Mouse (Mus musculus): ENCODE data around the gene Trim47. TPM values are rescaled to one million over a fixed set of nuclear protein-coding genes. Genes with fewer than 3 reads are reported as not detected.
A peak's percentile ranks its signal among the peaks of the same experiment; 100 is the strongest.

Trim47 gene
- total RNA-seq, 2 experiments from 2014 or later = 43.3 to 49.7 TPM

DNA sequence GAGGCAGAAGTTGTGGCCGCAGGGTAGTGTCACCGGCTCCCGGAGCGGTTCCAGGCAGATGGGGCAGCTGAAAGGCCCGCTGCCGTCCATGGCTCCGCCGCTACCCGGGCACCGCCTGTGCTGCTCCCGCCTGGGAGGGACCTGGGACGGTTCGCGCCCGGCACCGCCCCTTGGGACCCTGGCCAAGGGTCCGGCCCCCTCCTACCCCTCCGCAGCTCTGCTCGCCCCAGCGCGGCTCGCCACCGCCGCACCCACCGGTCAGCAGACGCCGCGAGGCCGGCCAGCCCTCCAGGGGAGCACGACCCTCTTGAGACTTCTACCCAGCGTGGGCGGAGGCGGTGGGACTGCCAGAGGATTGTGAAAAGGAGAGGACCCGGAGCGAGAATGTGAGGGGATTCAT lies 16.9 kb downstream of the Trim47 start:
- intact Hi-C loops (cut with DNase I) = loop anchor here (1.0 to 2.0 kb wide), 2 partner anchors 21 to 23 kb away; partner anchors contain the start of gene Trim65
- DNase-seq = peak; percentile 89 to 91

DNA sequence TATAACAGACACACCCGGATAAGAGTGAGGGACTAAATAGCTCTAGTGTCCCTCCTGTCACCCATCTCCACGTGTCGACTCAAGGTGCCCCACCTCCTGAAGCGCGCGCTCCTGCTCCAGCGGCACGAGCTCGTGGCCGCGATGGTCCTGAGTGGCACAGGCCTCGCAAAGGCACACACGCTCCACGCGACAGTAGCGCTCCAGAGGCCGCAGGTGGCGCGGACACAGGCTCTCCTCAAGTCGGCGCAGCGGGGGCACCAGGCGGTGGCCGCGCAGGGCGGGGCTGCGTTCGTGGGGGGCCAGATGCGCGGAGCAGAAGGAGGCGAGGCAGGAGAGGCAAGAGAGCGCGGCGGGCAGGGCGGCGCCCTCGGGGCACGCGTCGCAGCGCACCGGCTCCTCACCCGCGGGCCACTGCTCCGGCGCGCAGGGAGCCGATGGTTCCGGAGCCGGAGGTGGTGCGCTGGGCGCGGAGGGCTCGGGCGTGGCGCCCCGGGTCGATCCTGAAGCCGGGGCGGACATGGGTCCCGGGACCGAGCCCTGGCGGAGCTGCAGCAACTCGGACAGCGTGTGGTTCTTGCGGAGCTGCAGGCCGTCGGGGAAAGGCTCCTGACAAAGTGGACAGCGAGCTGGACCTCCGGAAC lies 17.4 kb downstream of the Trim47 start:
- DNase-seq = peak; percentile 54 to 58
- intact Hi-C loops (cut with DNase I) = loop anchor here (1.0 to 2.0 kb wide), 2 partner anchors 21 to 22 kb away; partner anchors contain the start of gene Trim65

DNA sequence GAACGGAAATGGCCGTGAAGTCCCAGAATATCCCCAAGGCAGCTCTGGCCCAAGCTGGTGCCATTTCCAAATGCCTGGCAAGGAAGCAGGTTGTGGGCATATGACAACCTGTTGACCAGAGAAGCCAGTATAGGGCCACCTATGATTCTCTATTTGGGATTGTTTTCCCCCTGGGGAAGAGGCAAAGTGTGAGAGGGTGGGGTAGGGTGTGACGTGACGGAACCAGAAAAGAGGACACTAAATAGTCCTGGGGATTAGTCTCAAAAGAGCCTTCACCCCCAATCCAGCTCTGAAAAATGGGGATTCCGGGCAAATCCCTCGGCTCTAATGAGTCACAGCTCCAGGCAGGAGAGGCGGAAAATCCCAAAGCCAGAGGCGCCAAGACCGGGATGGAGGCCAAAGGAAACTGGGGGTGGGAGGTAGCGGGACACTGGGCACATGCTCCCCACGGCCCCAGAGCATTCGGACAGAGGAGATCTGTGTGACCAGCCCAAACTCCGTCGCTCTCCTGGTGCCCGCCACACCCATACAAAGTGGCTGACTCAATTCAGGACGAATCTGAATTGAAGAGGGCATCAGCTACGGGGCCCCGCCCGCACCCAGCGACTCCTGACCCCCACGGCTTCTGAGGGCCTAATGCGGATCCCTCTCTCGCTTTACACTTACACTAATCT lies 18.4 kb downstream of the Trim47 start:
- intact Hi-C loops (cut with DNase I) = no loop called here

DNA sequence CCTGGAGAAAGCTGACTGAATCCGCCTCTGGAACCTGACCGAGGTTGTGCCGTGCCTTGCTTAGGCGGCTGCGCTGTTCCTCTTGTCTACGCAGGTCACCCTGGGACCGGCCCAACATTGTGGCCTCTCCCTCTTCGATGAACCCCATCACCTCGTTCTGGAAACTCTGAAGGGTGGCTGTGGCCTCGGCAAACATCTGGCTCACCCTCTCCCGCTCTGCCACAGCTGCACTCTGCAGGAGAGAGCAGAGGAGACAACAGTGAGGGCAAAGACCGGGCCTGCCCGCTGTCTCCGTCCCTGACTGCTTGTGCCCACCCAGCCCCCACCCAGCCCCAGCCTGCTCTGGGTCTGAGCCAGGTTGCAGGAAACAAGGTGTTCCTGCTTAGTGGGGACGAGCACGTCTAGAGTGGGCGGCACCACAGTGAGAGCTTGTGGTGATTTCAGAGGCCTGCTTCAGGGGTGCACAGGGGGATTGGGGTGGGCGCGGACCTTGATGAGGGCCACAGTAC lies 19.2 kb downstream of the Trim47 start:
- intact Hi-C loops (cut with DNase I) = no loop called here
- no peak for DNase-seq

More for the DNA sequence above, 18.4 kb downstream of the Trim47 start:
- peak; percentile 85 to 87 for DNase-seq

DNA sequence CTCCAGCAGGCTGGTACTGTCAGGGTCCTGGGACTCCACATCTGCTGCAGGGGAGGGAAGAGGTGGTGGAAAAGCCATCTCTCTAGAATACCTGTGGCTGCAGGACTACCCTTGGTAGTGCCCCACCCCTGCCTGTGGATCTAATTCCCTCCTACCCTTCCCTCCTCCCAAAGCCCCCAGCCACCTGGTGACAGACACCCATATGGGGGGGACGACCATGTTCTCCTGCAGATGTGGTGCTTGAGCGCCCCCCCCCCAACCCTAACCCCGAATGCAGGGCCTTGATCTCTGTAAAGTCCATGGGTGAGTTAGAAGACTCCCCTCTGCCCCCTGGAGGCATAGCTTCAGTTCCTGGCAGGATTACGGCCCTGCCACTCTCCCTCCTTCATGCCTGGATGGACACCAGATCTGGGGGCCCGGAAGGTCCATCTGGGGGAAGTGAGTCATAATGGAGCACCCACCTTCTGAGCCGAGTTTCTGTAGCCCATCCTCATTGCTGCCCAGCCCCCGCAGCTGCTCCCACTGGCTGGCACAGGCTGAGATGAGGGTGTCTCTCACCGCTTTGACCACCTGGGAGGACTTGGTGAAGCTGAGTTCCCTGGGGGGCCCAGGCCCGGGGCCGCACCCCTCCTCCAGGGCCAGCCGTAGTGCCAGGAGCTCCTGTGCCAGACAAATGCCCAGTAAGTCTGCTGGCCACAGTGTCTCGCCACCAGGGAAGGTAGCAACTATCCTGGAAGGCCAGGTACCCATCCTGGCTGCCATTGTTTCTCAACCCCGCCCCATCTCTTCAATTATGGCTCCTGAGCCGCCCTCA lies 19.8 kb downstream of the Trim47 start:
- DNase-seq = peak; percentile 36 to 48

DNA sequence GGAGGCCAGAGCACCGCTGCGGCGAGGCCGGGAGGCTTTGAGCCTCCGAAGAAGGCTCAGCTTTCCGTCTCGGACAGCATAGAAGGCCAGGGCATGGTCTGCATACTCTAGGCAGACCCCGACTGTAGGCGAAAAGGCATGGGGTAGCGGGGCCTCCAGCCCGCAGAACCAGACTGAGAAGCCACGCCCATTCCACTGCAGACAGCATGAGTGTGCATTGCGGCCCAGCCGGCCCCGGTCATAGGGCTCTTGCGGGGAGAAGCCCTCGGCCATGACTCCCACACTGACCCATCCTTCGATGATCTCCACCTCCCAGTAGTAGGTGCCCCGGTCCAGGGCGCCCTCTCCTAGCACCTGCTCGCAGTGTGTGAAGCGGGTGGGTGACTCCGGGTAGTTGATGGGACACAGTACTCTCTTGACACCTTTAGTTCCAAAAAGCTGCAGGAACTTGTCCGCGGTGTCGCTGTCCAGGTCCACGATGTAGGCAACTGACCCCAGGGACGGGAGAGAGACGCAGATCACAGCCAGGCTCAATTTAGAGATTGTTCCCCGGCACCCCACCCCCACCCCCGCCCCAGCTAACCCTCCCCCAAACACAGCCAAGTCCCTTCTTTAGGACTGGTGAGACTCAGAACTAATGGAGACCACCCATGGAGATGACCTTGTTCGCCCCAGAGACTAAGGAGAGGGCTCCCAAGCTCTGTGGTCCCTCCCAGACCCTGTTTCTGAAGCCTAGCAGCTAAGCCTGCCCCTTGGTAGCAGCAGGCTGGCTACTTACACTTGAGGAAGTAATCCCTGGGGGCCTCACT lies 20.7 kb downstream of the Trim47 start:
- intact Hi-C loops (cut with DNase I) = no loop called here
- no peak for DNase-seq

More for the DNA sequence above, 19.8 kb downstream of the Trim47 start:
- intact Hi-C loops (cut with DNase I) = no loop called here

DNA sequence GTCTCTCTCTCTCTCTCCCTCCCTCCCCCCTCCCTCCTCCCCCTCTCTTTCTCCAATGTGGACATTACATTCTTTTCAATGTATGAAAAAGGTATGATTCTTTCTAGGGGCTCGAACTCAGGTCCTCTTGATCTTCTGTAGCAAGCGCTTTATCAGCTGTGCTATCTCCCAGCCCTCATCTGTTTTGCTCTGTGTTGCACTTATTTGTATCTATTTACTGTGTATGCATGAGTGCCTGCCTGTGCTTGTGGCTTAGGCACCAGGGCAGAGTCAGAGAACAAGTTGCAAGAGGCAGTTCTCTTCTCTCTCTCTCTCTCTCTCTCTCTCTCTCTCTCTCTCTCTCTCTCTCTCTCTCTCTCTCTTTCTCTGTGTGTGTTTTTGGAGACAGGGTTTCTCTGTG lies 21.9 kb downstream of the Trim47 start:
- DNase-seq = no peak
- intact Hi-C loops (cut with DNase I) = no loop called here

DNA sequence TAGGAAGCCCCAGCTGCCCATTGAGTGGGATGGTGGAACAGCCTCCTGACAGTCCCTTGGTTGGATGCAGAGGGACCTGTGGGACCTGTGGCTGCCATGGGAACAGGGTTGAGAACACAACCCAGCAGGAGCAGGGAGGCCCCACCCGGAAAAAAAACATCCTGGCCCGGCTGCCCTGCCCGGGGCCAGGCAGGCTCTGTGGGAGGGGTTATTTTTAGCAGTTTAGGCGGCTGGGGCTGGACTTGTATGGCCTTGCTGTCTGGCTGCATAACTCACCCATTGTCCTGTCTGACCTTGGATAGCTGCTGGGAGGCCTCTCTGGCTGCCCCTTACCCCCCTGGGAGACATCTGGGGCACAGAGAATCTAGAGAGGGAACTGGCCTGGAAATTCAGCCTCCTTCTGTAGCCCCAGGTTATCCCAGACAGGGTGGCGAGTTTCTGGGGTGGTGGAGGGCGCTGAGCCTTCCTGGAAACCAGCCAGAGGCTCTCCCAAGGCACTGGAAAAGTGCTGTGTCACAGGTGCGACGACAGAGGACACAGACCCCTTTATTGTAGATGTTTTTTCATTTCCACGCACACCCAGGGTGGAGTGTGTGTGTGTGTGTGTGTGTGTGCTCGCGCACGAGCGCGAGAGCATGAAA lies 22.9 kb downstream of the Trim47 start:
- DNase-seq = peak; percentile 83 to 86
- intact Hi-C loops (cut with DNase I) = no loop called here

DNA sequence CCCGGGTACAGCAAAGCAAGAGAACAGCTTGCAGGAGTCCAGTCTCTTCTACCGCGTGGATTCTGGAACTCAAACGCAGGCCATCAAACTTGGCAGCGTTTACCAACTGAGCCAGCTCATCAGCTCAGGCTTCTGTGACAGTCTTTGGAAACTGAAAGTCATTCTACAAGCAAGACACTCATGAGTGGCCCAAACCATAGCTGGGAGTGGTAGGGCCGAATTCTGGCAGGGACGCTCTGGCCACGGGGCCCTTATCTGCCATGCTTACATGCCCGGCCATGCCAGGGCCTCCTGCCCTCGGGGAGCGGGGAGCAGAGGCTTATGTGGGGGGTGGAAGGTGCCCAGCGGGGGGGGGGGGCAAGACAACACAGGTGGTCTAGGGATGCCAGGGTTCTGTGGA lies 23.4 kb downstream of the Trim47 start:
- DNase-seq = peak; percentile 45 to 54
- intact Hi-C loops (cut with DNase I) = no loop called here

DNA sequence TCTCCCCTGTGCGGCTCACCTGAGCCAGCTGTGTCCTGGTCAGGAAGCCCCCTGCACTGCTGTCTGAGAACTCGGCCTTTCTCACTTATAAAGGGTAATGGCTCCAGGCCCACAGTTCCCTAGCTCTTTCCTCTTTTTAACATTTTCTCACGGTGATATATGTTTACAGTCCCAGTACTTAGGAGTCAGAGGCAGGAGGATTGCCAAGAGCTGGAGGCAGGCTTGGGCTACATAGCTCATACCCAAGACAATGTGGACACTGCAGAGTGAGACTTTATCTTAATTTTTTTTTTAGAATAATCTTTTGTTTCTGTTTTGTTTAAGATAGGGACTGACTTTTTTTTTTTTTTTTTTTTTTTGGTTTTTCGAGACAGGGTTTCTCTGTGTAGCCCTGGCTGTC lies 24.5 kb downstream of the Trim47 start:
- peak; percentile 56 to 62 for DNase-seq
- intact Hi-C loops (cut with DNase I) = no loop called here

DNA sequence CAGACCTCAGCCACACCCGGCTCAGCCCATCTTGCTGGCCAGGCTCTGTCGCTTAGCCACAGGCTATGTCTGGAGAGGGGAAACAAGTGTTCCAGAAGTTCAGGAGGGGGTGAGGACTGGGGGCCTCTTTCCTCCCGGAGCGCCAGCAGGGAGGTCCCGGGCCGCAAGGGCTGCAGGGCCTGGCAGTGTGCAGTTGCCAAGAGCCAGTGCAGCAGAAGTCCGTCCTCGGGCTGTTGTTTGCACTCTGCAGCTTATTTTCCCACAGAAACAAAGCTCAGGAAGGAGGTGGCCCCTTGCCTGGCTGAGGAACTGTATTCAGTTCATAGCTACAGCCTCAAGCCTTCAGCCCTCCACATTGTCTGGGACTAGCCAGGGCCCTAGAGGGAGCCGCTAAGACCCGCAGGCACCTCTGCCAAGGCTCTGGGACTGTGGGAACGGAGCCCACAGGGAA lies 25.1 kb downstream of the Trim47 start:
- peak; percentile 79 to 81 for DNase-seq
- intact Hi-C loops (cut with DNase I) = no loop called here

DNA sequence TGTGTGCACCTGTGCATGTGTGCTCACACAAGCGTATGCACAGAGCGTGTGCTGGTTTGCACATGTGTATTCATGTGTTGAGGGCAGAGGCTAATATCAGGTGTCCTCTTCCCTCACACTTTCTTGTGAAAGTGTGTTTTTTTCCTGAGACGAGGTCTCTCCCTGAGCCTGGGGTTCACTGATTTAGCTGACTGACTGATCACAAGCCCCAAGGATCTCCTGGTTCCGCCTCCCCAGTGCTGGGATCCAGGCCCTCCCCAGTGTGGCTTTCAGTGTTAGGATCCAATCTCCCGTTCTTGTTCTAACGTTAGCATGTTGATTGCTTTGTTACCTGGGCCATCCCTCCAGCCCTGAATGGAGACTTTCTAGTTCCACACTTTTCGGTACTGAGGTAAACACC lies 26.2 kb downstream of the Trim47 start:
- intact Hi-C loops (cut with DNase I) = no loop called here
- no peak for DNase-seq

DNA sequence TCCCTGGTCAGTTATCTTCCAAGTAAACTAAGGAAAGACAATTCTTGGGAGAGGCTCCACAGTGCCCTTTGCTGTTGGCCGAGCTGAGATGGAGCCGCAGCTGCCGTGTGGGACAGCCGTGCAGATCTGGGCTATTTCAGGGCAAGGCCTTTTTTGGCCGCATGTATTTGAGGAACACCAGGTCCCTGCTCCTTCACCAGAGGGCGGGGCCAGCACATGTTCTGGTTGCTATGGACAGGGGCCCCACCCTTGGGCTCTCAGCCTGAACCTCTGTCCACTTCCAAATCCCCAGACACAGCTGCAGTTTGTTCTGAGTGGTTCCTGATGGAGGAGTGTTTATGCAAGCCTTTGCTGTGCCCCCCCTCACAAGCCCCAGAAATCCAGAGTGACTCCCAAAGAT lies 26.6 kb downstream of the Trim47 start:
- intact Hi-C loops (cut with DNase I) = no loop called here

DNA sequence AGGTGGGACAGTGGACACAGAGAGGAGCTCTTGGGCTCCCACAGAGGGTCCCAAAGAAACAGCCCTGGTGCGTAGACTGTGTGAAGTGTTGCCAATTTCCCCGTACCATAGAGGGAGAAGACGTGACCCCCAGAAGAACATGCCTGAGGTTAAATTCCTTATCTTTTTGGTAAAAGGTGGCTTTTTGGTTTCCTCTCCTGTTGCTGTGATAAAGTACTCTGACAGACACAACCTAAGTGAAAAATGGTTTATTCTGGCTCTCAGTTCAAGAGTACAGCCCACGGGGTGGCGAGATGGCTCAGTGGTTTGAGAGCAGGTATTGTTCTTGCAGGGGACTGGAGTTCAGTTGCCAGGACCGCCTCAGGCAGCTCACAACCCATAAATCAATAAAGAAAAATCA lies 27.5 kb downstream of the Trim47 start:
- DNase-seq = no peak
- intact Hi-C loops (cut with DNase I) = no loop called here

More for the DNA sequence above, 26.6 kb downstream of the Trim47 start:
- peak; percentile 87 to 90 for DNase-seq

DNA sequence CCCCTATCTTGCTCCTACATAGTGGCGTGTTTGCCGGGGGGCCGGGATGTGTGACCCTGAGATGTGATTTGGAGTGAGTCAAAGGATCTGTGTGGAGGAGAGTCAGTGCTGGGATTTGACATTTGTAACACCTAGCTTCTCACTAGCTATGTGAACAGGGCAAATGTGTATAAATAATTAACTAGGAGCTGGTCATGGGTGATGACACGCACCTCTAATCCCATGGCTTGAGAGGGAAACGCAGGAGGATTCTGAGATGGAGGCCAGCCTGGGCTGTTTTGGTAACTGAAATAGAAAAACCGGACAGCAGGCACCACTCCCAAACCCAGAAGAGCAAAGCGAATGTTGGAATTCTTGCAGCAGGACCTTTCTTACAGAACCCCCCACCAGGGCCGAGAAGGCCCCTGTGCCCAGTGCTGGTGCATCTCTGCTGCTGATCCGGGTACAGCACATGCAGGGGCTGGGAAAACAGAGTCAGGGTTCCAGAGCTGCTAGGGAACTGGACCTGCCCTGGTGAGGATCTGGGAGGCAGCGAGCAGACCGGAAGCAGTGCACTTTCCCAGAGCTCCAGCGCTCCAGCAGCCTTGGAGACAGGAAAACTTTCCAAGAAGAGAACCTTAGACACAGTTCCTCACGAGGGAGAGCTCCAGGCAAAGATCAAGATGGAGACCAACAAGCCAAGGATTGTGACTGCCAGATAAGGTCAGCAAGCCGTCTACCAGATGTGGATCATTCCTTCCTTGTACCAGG lies 28.1 kb downstream of the Trim47 start:
- intact Hi-C loops (cut with DNase I) = no loop called here
- peak in 1 of 2 experiments; percentile 54 for DNase-seq

DNA sequence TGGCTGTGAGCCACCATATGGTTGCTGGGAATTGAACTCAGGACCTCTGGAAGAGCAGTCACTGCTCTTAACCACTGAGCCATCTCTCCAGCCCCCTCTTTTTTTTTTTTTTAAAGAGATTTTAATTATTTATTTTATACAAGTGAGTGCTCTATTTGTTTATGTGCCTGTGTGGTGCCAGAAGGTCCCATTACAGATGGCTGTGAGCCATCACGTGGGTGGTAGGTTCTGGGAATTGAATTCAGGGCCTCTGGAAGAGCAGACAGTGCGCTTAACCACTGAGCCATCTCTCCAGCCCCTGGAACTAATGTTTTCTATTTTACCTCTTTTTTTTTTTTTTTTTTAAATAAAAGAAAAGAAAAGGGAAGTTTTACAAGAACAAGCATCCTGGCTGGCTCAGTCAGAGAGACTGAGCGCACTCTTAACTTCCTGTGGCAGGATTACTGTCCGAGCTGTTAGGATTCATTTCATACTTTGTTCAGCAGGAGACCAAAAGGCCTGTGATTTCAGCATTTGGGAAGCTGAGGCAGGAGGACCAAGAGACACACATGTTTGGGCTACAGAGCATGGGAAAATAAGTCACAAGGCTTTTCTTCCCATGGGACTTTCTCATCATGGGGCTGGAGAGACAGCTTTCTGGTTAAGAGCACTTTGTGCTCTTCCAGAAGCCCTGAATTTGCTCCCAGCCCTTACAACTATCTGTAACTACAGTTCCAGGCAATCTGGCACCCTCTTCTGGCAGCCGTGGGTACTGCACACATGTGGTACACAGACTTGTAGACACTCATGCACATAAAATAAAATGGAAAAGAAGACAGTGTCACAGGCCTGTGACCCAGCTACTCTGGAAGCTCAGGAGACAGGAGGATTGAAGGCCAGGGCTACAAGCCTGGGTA lies 30.5 kb downstream of the Trim47 start:
- DNase-seq = peak in 1 of 2 experiments; percentile 51
- intact Hi-C loops (cut with DNase I) = no loop called here

DNA sequence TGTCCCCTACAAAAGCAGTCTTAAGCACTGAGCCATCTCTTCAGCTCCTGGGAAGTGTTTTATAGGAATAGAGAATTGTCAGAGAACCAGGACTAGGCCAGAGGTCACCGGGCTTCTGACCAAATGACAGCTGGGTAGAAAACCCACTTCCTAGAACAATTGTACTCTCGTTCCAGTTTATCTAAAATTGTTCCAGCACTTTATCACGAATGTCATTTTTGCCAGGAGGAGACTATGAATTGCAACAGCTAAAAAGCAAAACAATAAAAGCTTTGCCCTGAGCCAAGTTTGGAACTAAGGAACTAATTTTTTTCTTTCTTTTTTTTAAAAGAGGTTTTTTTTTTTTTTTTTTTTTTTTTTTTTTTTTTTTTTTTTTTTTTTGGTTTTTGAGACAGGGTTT lies 31.4 kb downstream of the Trim47 start:
- intact Hi-C loops (cut with DNase I) = no loop called here
- peak; percentile 78 to 84 for DNase-seq
